Mouse (Mus musculus) monocyte, adult 5-6 weeks (primary cell): ENCODE data around the gene Rab6b. TPM values are rescaled to one million over a fixed set of nuclear protein-coding genes. Genes with fewer than 3 reads are reported as not detected.

Experiments used
- ATAC-seq: fragments of 153-309, 156-312 bp; replicated peaks from 2 replicates; pipeline ENCODE4 v1.8.0; 2017; ENCODE audit warnings: mild to moderate bottlenecking; ENCODE audit not compliant: low TSS enrichment, insufficient number of reproducible peaks, severe bottlenecking, poor library complexity, low FRiP score
- total RNA-seq: library from RNA; stranded (forward); fragments of 200-1000, 200-491, 200-594 nt; gene quantifications from 3 replicates; pipeline ENCODE4 v1.2.3, GENCODE M21; 2017

Gene Rab6b
- total RNA-seq, 1 experiment from 2014 or later, result 0.48 TPM

GRCm38 (mm10) chr9:103175692-103176091 lies 64.1 kb downstream of the Rab6b start:
- no peak for ATAC-seq

- no peak for ATAC-seq
Measured at GRCm38 (mm10) chr9:103180303-103180702, 68.7 kb downstream of the Rab6b start.

GRCm38 (mm10) chr9:103180807-103181565 lies 69.4 kb downstream of the Rab6b start:
- ATAC-seq, result peak; percentile 88

- no peak for ATAC-seq
Measured at GRCm38 (mm10) chr9:103181886-103182285, 70.3 kb downstream of the Rab6b start.

GRCm38 (mm10) chr9:103184855-103185254 lies 73.3 kb downstream of the Rab6b start:
- no peak for ATAC-seq

- ATAC-seq, result no peak
Measured at GRCm38 (mm10) chr9:103185946-103186345, 74.4 kb downstream of the Rab6b start.

- ATAC-seq, result no peak
Measured at GRCm38 (mm10) chr9:103186747-103187146, 75.2 kb downstream of the Rab6b start.

- ATAC-seq, result no peak
Measured at GRCm38 (mm10) chr9:103188416-103188815, 76.8 kb downstream of the Rab6b start.

GRCm38 (mm10) chr9:103201561-103202260 lies 90.1 kb downstream of the Rab6b start, which contains the start of gene Srprb:
Srprb (minus strand) TSS chr9:103202137.
- peak; percentile 99 for ATAC-seq

GRCm38 (mm10) chr9:103205786-103206185 lies 94.2 kb downstream of the Rab6b start:
- no peak for ATAC-seq

- ATAC-seq, result peak; percentile 99
Measured at GRCm38 (mm10) chr9:103207846-103208245, 96.3 kb downstream of the Rab6b start.

- no peak for ATAC-seq
Measured at GRCm38 (mm10) chr9:103208802-103209423, 97.3 kb downstream of the Rab6b start.

GRCm38 (mm10) chr9:103212654-103213420 lies 101.2 kb downstream of the Rab6b start:
- ATAC-seq, result no peak

- ATAC-seq, result no peak
Measured at GRCm38 (mm10) chr9:103213631-103214030, 102.0 kb downstream of the Rab6b start.

GRCm38 (mm10) chr9:103214281-103214680 lies 102.7 kb downstream of the Rab6b start:
- no peak for ATAC-seq

- no peak for ATAC-seq
Measured at GRCm38 (mm10) chr9:103224721-103225120, 113.1 kb downstream of the Rab6b start.

GRCm38 (mm10) chr9:103225464-103225863 lies 113.9 kb downstream of the Rab6b start:
- ATAC-seq, result no peak

- ATAC-seq, result no peak
Measured at GRCm38 (mm10) chr9:103226806-103227205, 115.2 kb downstream of the Rab6b start.

- no peak for ATAC-seq
Measured at GRCm38 (mm10) chr9:103227760-103228159, 116.2 kb downstream of the Rab6b start.
